Mouse (Mus musculus): ENCODE data around the gene Sem1.

DNA sequence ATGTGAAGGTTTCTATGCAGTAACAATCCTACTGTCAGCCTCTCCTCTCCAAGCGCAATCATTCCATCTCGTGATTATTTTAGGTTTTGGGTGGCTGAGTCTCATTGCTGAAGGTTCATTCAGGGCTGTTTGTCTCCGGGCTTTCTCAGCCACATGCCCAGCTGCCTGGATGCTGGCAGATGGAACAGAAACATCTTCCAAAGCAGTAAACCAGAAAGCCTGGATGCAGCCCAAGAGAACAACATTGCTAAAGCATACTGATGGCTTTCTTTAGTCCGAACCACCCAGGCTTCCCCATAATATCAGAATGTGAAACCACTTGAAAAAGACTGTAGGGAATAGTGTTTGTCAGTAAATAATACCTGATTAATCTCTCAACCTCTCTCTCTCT is 34.2 kb downstream of the Sem1 start:
- TF ChIP-seq CTCF (IDR thresholded peaks at IDR 0.05; ENCODE audit: borderline replicate concordance, insufficient read depth, low read length) (no peak), POLR2A (IDR thresholded peaks at IDR 0.05; ENCODE audit: low read depth, low read length) (no peak)

Data from embryonic fibroblast, embryonic 13.5 days (primary cell).